Mouse (Mus musculus) T-helper 17 cell (primary cell): ENCODE data around the gene Il16.

Source experiments
- in situ Hi-C, 2 experiments: fragments of 300-600 bp; cut with MboI, MseI; formaldehyde crosslinking; loops; 1 replicate in 1 of 2; 2 replicates in 1 of 2; pipeline ENCODE4 v1.15.1; 2025; ENCODE audit warnings: high pct_unique_total_duplicates in 2 of 2

Il16 gene

GRCm38 (mm10) chr7:83745413-83746106 lies at the start of gene Il16:
Il16 (minus strand) TSS chr7:83745726.
- in situ Hi-C loops, result no loop called here

GRCm38 (mm10) chr7:83794705-83795104 lies 49.2 kb upstream of the Il16 start, which contains the start of gene Cfap161:
Cfap161 (minus strand) TSS chr7:83794880.
- in situ Hi-C loops, result no loop called here

- in situ Hi-C loops, result no loop called here
Observed at GRCm38 (mm10) chr7:83794006-83794683, 48.6 kb upstream of the Il16 start.

- in situ Hi-C loops, result no loop called here
Observed at GRCm38 (mm10) chr7:83780881-83781280, 35.4 kb upstream of the Il16 start.

- in situ Hi-C loops, result no loop called here
Observed at GRCm38 (mm10) chr7:83780026-83780425, 34.5 kb upstream of the Il16 start.

- in situ Hi-C loops, result no loop called here
Observed at GRCm38 (mm10) chr7:83779028-83779427, 33.5 kb upstream of the Il16 start.

GRCm38 (mm10) chr7:83778516-83778915 lies 33.0 kb upstream of the Il16 start:
- in situ Hi-C loops, result no loop called here

- in situ Hi-C loops, result no loop called here
Observed at GRCm38 (mm10) chr7:83774721-83775120, 29.2 kb upstream of the Il16 start.

GRCm38 (mm10) chr7:83763674-83764073 lies 18.1 kb upstream of the Il16 start:
- in situ Hi-C loops, result no loop called here

- in situ Hi-C loops, result no loop called here
Observed at GRCm38 (mm10) chr7:83762336-83762735, 16.8 kb upstream of the Il16 start.

- in situ Hi-C loops, result loop anchor here in 1 of 2 experiments (10.0 kb wide), 1 partner anchor 1136 kb away; no protein-coding TSS in a partner anchor
Observed at GRCm38 (mm10) chr7:83751055-83751454, 5.5 kb upstream of the Il16 start.

GRCm38 (mm10) chr7:83748405-83748804 lies 2.9 kb upstream of the Il16 start:
- in situ Hi-C loops, result no loop called here

- in situ Hi-C loops, result no loop called here
Observed at GRCm38 (mm10) chr7:83746107-83746687, 671 bp upstream of the Il16 start.

GRCm38 (mm10) chr7:83745065-83745412 lies 487 bp downstream of the Il16 start:
- in situ Hi-C loops, result no loop called here

- in situ Hi-C loops, result no loop called here
Observed at GRCm38 (mm10) chr7:83744250-83744649, 1.3 kb downstream of the Il16 start.

- in situ Hi-C loops, result no loop called here
Observed at GRCm38 (mm10) chr7:83742690-83743089, 2.8 kb downstream of the Il16 start.

- in situ Hi-C loops, result no loop called here
Observed at GRCm38 (mm10) chr7:83742026-83742425, 3.5 kb downstream of the Il16 start.

- in situ Hi-C loops, result no loop called here
Observed at GRCm38 (mm10) chr7:83739680-83740310, 5.7 kb downstream of the Il16 start.

GRCm38 (mm10) chr7:83738623-83739462 lies 6.7 kb downstream of the Il16 start:
- in situ Hi-C loops, result no loop called here

- in situ Hi-C loops, result no loop called here
Observed at GRCm38 (mm10) chr7:83737914-83738490, 7.5 kb downstream of the Il16 start.
